Mouse (Mus musculus) spleen, adult 18-20 months (tissue): ENCODE data around the gene Lypla2.
"Not testable (repeated sequence)": the region's sequence is repeated elsewhere in the genome, so short reads cannot be mapped to it uniquely, and the experiment has no call there.

ENCODE experiments used
- DNase-seq, 2 experiments: peaks; one replicate each; pipeline ENCODE4 v3.0.0; 2022; ENCODE audit warnings: mixed read lengths in 2 of 2

Lypla2 gene

GRCm38 (mm10) chr4:135946659-135947301 lies 25.6 kb downstream of the Lypla2 start:
- peak in 1 of 2 experiments; percentile 23 for DNase-seq

GRCm38 (mm10) chr4:135946278-135946658 lies 26.2 kb downstream of the Lypla2 start, which contains the start of gene Hmgcl:
Gene Hmgcl, plus strand, starts transcription at chr4:135946448.
- DNase-seq: peak; percentile 88 to 98

DNA sequence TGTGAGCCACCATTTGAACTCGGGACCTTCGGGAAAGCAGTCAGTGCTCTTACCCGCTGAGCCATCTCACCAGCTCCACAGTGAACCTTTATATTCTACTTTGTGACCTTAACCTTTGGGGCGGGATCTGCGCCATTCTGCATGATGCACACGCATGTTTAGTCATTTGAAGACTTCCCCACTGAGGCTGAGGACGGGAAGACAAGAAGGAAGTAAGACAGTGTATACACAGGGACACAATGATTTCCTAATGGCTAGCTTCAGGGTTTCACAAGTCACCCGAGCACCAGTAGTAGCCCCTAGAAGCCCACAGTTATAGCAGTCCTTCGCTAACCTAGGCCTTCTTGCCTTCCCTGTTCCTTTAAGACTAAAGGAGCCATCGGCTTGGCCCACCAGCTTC lies 26.7 kb downstream of the Lypla2 start:
- DNase-seq: no peak

GRCm38 (mm10) chr4:135943389-135943788 lies 29.0 kb downstream of the Lypla2 start:
- DNase-seq: no peak

GRCm38 (mm10) chr4:135942193-135942592 lies 30.2 kb downstream of the Lypla2 start:
- DNase-seq: no peak

GRCm38 (mm10) chr4:135941026-135941425 lies 31.4 kb downstream of the Lypla2 start:
- not testable (repeated sequence) for DNase-seq

- DNase-seq: no peak
Measured at GRCm38 (mm10) chr4:135938858-135939257, 33.6 kb downstream of the Lypla2 start.

DNA sequence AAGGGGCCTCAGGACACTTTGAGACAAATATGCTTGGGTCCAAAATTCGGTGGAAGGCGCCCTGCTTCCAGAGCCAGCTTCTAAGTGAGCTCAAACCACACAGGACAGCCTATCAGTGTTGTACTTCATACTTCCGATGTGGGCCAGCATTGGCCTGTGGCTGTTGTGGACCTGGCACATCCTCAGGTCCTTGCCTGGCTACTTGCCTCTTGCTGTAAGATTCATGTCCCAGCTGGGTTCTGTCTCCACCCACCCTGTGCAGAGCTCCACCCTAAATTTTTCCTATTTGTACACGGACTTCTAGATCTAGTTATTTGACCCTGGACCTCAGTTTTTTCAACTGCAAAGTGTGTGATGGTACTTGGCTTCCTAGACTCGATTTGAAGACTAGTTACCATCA lies 36.9 kb downstream of the Lypla2 start:
- no peak for DNase-seq

GRCm38 (mm10) chr4:135934708-135935500 lies 37.5 kb downstream of the Lypla2 start:
- DNase-seq: no peak

GRCm38 (mm10) chr4:135931832-135932231 lies 40.6 kb downstream of the Lypla2 start:
- peak in 1 of 2 experiments; percentile 32 for DNase-seq

DNA sequence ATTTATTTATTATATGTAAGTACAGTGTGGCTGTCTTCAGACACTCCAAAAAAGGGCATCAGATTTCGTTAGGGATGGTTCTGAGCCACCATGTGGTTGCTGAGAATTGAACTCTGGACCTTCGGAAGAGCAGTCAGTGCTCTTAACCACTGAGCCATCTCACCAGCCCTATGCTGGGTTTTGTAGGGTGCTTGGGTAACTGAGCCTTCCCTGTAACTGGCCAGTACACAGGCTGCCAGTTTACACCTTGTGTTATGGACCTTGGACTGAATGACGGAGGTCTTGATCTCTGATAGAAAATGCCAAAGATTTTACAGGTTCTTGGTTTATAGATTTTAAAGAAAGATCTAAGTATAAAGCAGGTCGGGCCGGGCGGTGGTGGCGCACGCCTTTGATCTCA lies 42.2 kb downstream of the Lypla2 start:
- DNase-seq: no peak

DNA sequence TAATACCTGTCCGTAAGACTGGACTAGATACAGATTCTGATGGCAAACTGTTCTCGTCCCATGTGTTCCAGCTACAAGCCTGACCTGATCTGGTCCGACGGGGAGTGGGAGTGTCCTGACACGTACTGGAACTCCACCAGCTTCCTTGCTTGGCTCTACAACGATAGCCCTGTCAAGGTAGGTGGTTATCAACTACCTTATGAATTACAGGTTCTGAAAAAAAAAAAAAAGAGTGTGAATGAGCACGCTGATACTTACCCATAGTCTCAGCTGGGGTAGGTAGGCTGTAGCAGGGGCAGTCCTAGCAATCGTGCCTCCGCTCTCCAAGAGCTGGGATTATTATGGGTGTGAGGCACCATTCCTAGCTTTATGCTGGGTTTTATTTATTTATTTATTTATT lies 42.6 kb downstream of the Lypla2 start:
- DNase-seq: no peak

DNA sequence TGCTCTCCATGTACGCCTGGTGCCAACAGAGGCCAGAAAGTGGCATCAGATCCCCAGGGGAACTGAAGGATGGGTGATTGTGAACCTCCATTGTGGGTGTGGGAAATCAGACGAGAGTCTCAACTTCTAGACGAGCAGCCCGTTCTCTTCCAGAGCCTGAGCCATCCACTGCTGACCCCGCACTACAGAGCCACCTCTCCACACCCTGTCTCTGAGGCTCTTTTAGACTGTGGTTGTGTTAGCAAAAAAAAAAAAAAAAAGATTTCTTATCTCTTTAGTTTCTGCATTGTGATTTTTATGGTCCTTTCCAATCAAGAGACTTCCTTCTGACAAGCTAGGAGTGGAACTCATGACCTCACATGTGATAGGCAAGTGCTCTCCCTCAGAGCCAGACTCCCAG lies 43.0 kb downstream of the Lypla2 start:
- DNase-seq: no peak

DNA sequence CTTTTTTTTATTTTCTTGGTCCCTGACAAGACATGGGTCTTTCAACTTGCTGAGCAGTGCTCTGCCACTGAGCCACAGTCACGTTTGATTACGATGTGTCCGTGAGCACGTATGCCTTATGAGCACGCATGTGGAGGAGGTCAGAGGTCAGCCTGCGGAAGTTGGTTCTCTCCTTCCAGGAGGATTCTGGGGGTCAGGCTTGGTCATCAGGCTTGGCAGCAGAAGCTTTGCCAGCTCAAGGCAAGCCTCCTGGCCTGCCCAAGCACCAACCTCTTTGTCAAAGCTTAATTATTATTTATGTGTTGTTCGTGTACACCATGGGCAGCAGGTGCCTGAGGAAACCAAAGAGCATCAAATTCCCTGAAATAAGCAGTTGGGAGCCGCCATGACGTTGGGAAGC lies 44.0 kb downstream of the Lypla2 start:
- DNase-seq: no peak

DNA sequence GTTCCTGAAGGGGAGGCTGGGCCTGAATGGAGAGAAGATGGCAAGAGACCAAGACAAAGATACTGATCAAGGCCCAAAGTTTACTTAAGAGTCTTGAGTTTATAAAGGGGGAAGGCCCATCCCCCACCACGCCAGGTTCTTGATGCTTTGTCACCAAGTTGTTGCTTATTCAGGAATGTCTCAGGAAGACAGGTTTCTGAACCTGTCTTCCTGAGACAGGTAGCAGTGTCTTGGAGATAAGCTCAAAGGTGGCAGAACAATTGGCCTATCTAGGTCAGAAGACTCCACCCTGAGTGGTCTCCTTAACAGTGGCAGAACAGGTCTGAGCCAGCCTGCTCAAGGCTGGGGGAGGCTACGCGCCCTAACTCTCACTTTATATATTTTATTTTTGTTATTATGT lies 45.6 kb downstream of the Lypla2 start:
- DNase-seq: no peak

GRCm38 (mm10) chr4:135926195-135926808 lies 46.1 kb downstream of the Lypla2 start:
- DNase-seq: no peak

GRCm38 (mm10) chr4:135925341-135925740 lies 47.1 kb downstream of the Lypla2 start:
- no peak for DNase-seq

DNA sequence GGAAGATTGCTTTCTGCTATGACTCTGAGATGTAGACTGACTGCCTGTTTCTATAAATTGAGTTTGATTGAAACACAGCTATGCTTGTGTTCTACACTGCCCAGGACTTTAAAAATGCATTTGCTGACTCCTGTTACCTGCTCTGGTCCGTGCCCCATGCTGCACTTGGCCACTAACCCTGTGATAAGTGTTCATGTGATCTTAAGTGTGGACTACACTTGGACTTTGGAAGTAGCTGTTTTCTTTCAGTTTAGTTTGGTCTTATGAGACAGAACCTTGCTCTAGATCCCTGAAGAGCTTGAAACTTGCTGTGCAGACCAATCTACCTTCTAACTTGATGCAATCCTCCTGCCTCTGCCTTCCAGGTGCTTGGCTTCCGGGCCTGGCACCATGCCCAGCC lies 48.0 kb downstream of the Lypla2 start:
- DNase-seq: no peak

DNA sequence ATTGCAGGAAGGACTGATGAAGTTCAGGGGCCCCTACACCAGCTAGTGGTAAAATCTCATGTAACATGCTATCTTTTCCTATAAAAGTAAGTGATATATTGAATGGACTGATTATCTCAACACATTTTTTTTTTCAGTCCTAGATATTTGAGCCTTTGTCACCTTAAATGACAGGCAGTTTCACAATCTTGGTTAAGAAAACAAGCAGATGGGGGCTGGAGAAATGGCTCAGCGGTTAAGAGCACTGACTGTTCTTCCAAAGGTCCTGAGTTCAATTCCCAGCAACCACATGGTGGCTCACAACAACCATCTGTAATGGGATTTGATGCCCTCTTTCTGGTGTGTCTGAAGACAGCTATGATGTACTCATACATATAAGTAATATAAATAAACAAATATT lies 50.2 kb downstream of the Lypla2 start:
- no peak for DNase-seq

DNA sequence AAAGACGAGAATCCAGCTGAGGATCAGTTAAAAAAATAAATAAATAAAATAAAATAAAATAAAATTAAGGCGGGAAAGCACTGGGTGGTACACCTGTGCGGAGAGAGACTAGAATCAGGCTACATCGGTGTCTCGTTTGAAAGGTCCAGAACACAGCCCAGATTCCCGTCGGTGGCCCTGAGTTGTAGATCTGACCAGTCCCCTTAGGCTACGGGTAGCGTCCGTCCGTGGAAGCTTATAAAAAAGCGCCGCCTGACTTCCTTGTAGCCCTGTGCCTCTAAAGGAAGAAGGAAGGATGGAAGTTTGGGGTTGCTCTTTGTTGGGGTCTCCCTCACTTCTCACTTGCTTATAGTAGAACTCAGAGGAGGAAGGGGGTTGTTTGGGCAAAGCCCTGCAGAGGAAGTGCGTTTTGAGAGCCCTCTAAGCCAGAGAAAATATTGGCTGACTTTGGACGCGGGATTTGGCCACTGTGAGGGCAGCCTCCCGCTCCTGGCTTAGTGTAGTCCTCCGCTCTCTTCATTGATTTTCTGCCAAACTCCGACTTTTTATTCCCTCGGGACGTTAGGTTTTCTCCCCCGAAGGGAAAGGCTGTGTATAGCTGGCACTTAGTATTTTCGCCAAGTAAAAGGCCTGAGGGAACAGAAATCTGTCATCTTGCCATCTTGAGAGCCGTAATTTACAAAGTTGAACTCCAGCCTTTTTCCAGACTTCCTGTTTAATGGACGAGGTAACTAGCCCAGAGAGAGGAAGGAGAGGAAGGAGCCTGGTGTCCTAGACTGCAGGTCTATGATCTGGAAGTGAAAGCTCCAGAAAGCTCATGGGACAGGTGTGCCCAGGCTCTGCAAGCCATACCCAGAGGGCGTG lies 50.9 kb downstream of the Lypla2 start:
- DNase-seq: no peak

GRCm38 (mm10) chr4:135920304-135921241 lies 51.9 kb downstream of the Lypla2 start, which contains the start of gene Fuca1:
Gene Fuca1, plus strand, starts transcription at chr4:135920735.
- peak; percentile 95 to 98 for DNase-seq

- no peak for DNase-seq
Measured at GRCm38 (mm10) chr4:135919280-135919639, 53.2 kb downstream of the Lypla2 start.
